Mouse (Mus musculus): ENCODE measurements at regions not wholly inside any gene's neighbourhood (a gene's known extent, or its start where the extent isn't known, plus 50 kb on each side); places are given as distances from the start of the nearest gene placed in this dataset.

DNA sequence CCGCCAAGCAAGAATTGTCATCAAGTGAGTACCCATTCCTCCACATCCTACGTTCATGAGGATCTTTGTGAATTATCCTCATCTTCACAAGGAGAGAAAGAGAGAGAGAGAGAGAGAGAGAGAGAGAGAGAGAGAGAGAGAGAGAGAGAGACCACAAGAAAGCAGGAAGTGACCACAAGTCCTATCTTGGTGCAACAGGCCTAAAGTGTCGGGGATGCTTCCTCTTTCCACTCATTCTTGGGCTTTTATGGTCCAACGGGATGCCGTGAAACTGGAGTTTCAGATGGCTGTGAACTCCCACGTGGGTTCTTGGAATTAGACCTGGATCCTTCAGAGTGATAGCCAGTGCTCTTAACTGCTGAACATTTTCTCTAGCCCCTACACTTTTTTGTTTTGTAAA is 53.1 kb upstream of the Rai14 start:
- Histone ChIP-seq H3K4me3 (no peak overlapping the region), H3K27me3 (no peaks in the 10 kb centered on the region), H3K4me1 (peaks cover 5% of the 10 kb centered on the region; the same call in 1 of the 2 replicates), H3K36me3 (no peaks in the 10 kb centered on the region), H3K9ac (no peak overlapping the region), H3K27ac (no peak overlapping the region), H3K9me3 (no peaks in the 10 kb centered on the region), H3K4me2 (replicated peaks) (no peak overlapping the region)
- 86% methylated on average over 6 of the region's 6 CpGs for WGBS
- ATAC-seq (ENCODE audit: insufficient number of reproducible peaks, insufficient read depth, low FRiP score, low TSS enrichment), result no peak

GRCm38 (mm10) chr15:10770410-10771310 is 56.2 kb upstream of the Rai14 start:
- ATAC-seq (ENCODE audit: insufficient number of reproducible peaks, insufficient read depth, low FRiP score, low TSS enrichment), result no peak
- no peaks in the 10 kb centered on the region for H3K27me3 ChIP-seq
- H3K9me3 ChIP-seq, result no peaks in the 10 kb centered on the region
- H3K4me3 ChIP-seq, result no peak overlapping the region
- H3K9ac ChIP-seq, result no peak overlapping the region
- H3K4me2 ChIP-seq (replicated peaks), result no peak overlapping the region
- WGBS, result 59% methylated on average over 5 of the region's 5 CpGs
- H3K4me1 ChIP-seq, result no peaks in the 10 kb centered on the region
- H3K27ac ChIP-seq, result no peak overlapping the region
- H3K36me3 ChIP-seq, result no peaks in the 10 kb centered on the region

DNA sequence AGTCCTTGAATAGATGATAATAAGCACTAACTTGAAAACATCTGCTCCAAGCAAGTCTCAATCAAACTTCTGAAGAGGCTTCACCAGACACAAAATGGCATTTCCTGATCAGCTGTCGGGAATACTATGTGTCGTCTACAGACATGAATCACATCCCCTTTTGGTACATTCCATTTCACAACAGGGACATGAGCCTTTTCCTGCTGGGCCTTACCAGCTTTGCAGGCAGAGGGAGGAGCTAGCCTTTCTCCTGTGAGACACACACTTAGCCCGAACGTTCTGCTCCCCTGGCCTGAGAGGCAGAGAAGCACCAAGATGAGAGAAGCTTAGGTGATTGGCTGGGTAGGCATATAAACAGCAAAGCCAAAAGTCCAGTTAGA is 56.9 kb upstream of the Rai14 start:
- no peaks in the 10 kb centered on the region for H3K4me1 ChIP-seq
- no peaks in the 10 kb centered on the region for H3K36me3 ChIP-seq
- no peak overlapping the region for H3K27ac ChIP-seq
- WGBS, result 29% methylated on average over 4 of the region's 4 CpGs
- no peak overlapping the region for H3K4me2 ChIP-seq (replicated peaks)
- no peak overlapping the region for H3K9ac ChIP-seq
- H3K9me3 ChIP-seq, result no peaks in the 10 kb centered on the region
- no peaks in the 10 kb centered on the region for H3K27me3 ChIP-seq
- H3K4me3 ChIP-seq, result no peak overlapping the region
- ATAC-seq (ENCODE audit: insufficient number of reproducible peaks, insufficient read depth, low FRiP score, low TSS enrichment), result no peak

DNA sequence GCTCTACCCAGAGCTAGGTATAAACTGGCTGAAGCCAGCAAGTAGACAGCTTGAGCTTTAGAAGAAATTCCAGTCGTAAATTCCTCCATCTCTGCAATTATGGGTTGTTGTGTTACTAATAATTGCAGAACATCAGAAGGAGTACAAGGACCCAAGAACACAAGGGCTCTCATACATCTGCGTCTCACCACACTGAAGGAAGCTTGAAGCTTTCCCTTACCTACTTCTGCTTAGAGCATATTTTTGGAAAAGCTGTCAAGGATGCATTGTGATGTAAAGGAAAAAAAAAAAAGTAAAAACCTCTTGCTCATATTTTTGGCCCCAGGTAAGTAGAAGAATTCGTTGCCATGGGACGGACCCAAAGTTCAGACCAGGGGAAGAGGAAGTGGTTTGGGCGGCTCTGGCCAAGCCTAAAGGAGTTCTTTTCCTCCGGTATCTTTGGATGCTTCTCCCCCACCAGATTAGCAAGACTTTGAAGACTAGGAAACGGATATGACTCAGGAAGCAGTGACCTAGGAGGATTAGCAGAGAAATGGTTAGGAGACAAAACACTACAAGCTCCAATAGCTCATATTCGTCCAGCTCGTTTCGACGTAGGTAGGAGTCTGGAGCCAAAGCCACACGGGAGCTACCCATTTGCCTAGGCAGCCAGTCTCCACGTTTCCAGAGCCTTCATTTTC is 65.7 kb upstream of the Rai14 start:
- WGBS, result 79% methylated on average over 13 of the region's 13 CpGs
- no peaks in the 10 kb centered on the region for H3K27me3 ChIP-seq
- no peak overlapping the region for H3K27ac ChIP-seq
- ATAC-seq (ENCODE audit: insufficient number of reproducible peaks, insufficient read depth, low FRiP score, low TSS enrichment), result no peak
- no peaks in the 10 kb centered on the region for H3K9me3 ChIP-seq
- no peak overlapping the region for H3K4me3 ChIP-seq
- no peak overlapping the region for H3K4me2 ChIP-seq (replicated peaks)
- no peak overlapping the region for H3K9ac ChIP-seq
- H3K4me1 ChIP-seq, result no peaks in the 10 kb centered on the region
- H3K36me3 ChIP-seq, result no peaks in the 10 kb centered on the region

GRCm38 (mm10) chr15:10789371-10789770 is 74.9 kb upstream of the Rai14 start:
- H3K27ac ChIP-seq, result no peak overlapping the region
- WGBS, result 74% methylated on average over 6 of the region's 6 CpGs
- no peak for ATAC-seq (ENCODE audit: insufficient number of reproducible peaks, insufficient read depth, low FRiP score, low TSS enrichment)

GRCm38 (mm10) chr15:10790862-10791497 is 76.6 kb upstream of the Rai14 start:
- Histone ChIP-seq H3K4me2 (replicated peaks) (no peak overlapping the region), H3K9me3 (no peaks in the 10 kb centered on the region), H3K4me1 (no peaks in the 10 kb centered on the region), H3K27me3 (no peaks in the 10 kb centered on the region), H3K27ac (no peak overlapping the region), H3K4me3 (no peak overlapping the region), H3K9ac (no peak overlapping the region), H3K36me3 (no peaks in the 10 kb centered on the region)
- no peak for ATAC-seq (ENCODE audit: insufficient number of reproducible peaks, insufficient read depth, low FRiP score, low TSS enrichment)
- 75% methylated on average over 3 of the region's 3 CpGs for WGBS

More at GRCm38 (mm10) chr15:10789371-10789770, 74.9 kb upstream of the Rai14 start:
- H3K9me3 ChIP-seq, result no peaks in the 10 kb centered on the region
- H3K4me2 ChIP-seq (replicated peaks), result no peak overlapping the region
- H3K9ac ChIP-seq, result no peak overlapping the region
- H3K36me3 ChIP-seq, result no peaks in the 10 kb centered on the region
- H3K4me3 ChIP-seq, result no peak overlapping the region
- no peaks in the 10 kb centered on the region for H3K4me1 ChIP-seq
- no peaks in the 10 kb centered on the region for H3K27me3 ChIP-seq

DNA sequence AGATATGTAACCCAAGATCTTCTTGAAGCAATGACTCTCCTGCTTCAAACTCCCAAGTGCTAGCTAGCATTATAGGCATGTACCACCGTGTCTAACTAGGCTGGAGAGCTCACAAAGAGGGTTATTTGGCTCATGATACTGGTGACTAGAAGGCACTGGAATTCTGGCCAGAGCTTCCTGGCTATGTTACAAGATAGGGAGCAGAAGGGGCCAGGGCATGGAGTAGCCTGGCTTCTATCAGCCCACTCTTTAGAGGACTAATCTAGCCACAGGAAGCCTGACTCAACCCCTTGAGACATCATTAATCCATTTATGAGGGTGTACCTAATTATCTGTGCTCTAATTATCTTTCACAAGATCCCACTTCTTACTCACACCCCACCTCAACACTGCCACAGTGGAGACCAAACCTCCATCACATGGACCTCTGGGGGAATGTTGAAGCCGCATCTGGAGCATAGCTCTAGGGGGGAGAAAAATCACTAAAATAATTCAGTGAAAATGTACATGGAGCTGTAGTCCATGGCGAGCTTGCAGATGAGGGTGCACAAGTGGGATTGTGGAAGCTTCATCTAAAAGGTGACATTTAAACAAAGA is 77.2 kb upstream of the Rai14 start:
- Histone ChIP-seq H3K4me1 (no peaks in the 10 kb centered on the region), H3K36me3 (no peaks in the 10 kb centered on the region), H3K27ac (no peak overlapping the region), H3K9ac (no peak overlapping the region), H3K4me2 (replicated peaks) (no peak overlapping the region), H3K4me3 (no peak overlapping the region), H3K9me3 (no peaks in the 10 kb centered on the region), H3K27me3 (no peaks in the 10 kb centered on the region)
- ATAC-seq (ENCODE audit: insufficient number of reproducible peaks, insufficient read depth, low FRiP score, low TSS enrichment), result no peak
- WGBS, result 83% methylated on average over 3 of the region's 3 CpGs

DNA sequence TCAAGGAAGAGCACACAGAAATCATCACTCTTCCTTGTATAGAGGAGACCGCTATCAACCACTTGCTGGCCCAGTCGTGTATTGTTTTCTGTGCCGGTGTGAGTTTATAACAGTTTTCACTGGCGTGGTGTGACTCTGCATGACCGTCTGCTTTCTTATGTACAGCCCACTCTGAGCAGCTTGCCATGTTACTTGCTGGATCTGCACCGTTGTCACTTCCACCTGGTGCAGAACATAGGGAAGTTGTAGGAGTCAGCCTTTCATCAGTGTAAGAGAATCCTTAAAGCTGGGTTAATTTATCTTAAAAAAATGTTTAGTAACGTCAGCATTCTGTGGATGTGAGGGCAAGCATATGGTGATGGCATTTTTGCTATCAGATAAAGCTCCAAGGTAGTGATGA is 77.7 kb upstream of the Rai14 start:
- Histone ChIP-seq H3K4me3 (no peak overlapping the region), H3K4me1 (no peaks in the 10 kb centered on the region), H3K9me3 (no peaks in the 10 kb centered on the region), H3K36me3 (no peaks in the 10 kb centered on the region), H3K27me3 (no peaks in the 10 kb centered on the region), H3K27ac (no peak overlapping the region), H3K4me2 (replicated peaks) (no peak overlapping the region), H3K9ac (no peak overlapping the region)
- WGBS, result 84% methylated on average over 7 of the region's 7 CpGs
- ATAC-seq (ENCODE audit: insufficient number of reproducible peaks, insufficient read depth, low FRiP score, low TSS enrichment), result no peak

DNA sequence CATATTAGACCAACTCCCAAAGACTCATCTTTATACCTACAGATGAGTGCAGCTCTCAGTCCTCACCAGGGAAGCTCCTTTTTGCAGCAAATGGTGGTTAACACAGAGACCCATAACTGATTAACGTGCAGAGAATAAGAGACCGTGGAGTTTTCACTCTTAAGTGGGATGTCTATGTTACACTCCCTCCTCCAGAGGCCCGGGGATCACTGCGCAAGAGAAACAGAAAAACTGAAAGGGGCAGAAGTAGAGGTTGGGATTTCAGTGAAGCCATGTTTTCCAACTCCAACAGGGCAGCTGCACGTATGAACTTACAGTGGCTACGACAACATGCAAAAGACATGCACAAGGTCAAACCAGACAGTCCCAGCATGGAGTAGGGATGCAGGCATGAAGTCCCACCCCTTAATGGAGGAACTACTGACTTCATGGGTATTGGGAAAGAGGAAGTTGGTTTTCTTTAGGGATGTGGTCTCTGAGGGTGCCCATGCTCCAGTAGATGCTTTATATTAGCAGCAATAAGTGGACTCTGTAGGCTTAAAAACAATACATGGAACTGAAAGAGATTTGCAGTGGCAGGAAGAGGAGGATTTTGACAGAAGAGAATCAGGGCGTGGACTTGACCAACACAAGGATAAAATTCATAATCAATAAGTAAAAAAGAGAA is 80.8 kb upstream of the Rai14 start:
- H3K4me2 ChIP-seq (replicated peaks), result no peak overlapping the region
- no peak overlapping the region for H3K9ac ChIP-seq
- H3K9me3 ChIP-seq, result no peaks in the 10 kb centered on the region
- H3K27me3 ChIP-seq, result no peaks in the 10 kb centered on the region
- no peak overlapping the region for H3K4me3 ChIP-seq
- H3K36me3 ChIP-seq, result no peaks in the 10 kb centered on the region
- ATAC-seq (ENCODE audit: insufficient number of reproducible peaks, insufficient read depth, low FRiP score, low TSS enrichment), result no peak
- no peaks in the 10 kb centered on the region for H3K4me1 ChIP-seq
- WGBS, result 94% methylated on average over 7 of the region's 7 CpGs
- H3K27ac ChIP-seq, result no peak overlapping the region

GRCm38 (mm10) chr15:10799656-10800055 is 85.2 kb upstream of the Rai14 start:
- ATAC-seq (ENCODE audit: insufficient number of reproducible peaks, insufficient read depth, low FRiP score, low TSS enrichment), result no peak
- Histone ChIP-seq H3K27me3 (no peaks in the 10 kb centered on the region), H3K4me3 (no peak overlapping the region), H3K9me3 (no peaks in the 10 kb centered on the region), H3K36me3 (no peaks in the 10 kb centered on the region), H3K4me1 (no peaks in the 10 kb centered on the region), H3K4me2 (replicated peaks) (no peak overlapping the region), H3K27ac (no peak overlapping the region), H3K9ac (no peak overlapping the region)

- peaks cover 16% of the 10 kb centered on the region for H3K4me1 ChIP-seq
- H3K9me3 ChIP-seq, result no peaks in the 10 kb centered on the region
- H3K27ac ChIP-seq, result no peak overlapping the region
- no peaks in the 10 kb centered on the region for H3K27me3 ChIP-seq
- ATAC-seq (ENCODE audit: insufficient number of reproducible peaks, insufficient read depth, low FRiP score, low TSS enrichment), result no peak
- 89% methylated on average over 2 of the region's 2 CpGs for WGBS
- no peak overlapping the region for H3K4me3 ChIP-seq
- H3K9ac ChIP-seq, result no peak overlapping the region
- H3K36me3 ChIP-seq, result no peaks in the 10 kb centered on the region
- H3K4me2 ChIP-seq (replicated peaks), result no peak overlapping the region
Observed at GRCm38 (mm10) chr15:10814195-10814594, 99.8 kb upstream of the Rai14 start.
